In the genomic region with DNA sequence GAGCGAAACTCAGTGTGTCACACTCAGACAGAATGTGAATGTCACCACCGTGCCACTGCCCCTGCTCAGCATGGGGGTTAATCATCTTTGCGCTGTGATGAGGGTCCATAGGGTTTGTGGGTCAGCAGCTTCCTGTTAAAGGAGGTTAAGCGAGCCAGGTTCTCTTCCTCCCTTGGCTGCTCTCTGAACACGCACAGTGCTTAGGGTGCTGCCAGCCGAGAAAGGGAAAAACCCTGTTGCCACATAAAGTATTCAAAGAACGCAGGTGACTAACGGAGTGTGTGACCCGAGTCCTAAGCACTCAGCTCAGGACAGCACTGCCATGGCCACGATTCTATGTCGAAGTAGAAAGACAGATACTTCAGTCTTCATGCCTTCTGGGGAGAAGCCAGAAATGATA, we compare ENCODE assay signal across 18 mouse cellular contexts.
DNase-seq lines count a peak whose midpoint lies in the region; ATAC-seq and TF ChIP-seq lines count a peak whose summit lies in the region.
"Had no signal": no experiment of that assay in that cellular context is flagged by ENCODE, and none has a peak within 500 bp of the region (broad histone marks: within the 10 kb centered on the region; RNA-seq: fewer than 3 reads in every experiment).

No protein-coding gene starts in this region.

- TF ChIP-seq CTCF in CH12.LX (conservative IDR thresholded peaks at IDR 0.05 in 1 of 2, IDR thresholded peaks at IDR 0.05 in 1 of 2; ENCODE audit: low read depth in 2 of 2, low read length in 2 of 2), result no peak
- TF ChIP-seq CTCF in gastrocnemius, adult 2 months (IDR thresholded peaks at IDR 0.05), result no peak

- WGBS in heart, embryonic 15.5 days, result 64% methylated on average over 11 of the region's 11 CpGs
- 80% methylated on average over 11 of the region's 11 CpGs for WGBS in heart, embryonic 10.5 days
- WGBS in neural tube, embryonic 13.5 days, result 91% methylated on average over 11 of the region's 11 CpGs
- WGBS in limb, embryonic 12.5 days, result 83% methylated on average over 11 of the region's 11 CpGs

- intact Hi-C loops in gastrocnemius, adult 2 months (cut with DNase I), result no loop called here

- no peak for DNase-seq in heart, embryonic 10.5 days (ENCODE audit: low spot score)
- no peak for DNase-seq in neural tube, embryonic 10.5 days (ENCODE audit: extremely low spot score, low spot score)
- DNase-seq in CH12.LX (ENCODE audit: extremely low read depth), result peak; percentile 80
- DNase-seq in urinary bladder, adult 18-20 months (ENCODE audit: low spot score in 2 of 2), result no peak
- DNase-seq in gastrocnemius, adult 2 months, result no peak
- DNase-seq: adrenal gland, adult 2 months; adrenal gland, postnatal 25 days; cerebellum, adult 18-20 months; cerebellum, postnatal 10 days; gastrocnemius, postnatal 36 days had no signal

- no peak overlapping the region for H3K4me3 ChIP-seq in heart, embryonic 15.5 days
- H3K4me3 ChIP-seq in heart, embryonic 10.5 days, result no peak overlapping the region
- H3K4me3 ChIP-seq in neural tube, embryonic 13.5 days, result no peak overlapping the region
- no peak overlapping the region for H3K4me3 ChIP-seq in CH12.LX (replicated peaks in 1 of 3; ENCODE audit: low read depth in 2 of 3, low read length in 2 of 3, poor library complexity in 1 of 3)
- H3K4me3 ChIP-seq in limb, embryonic 12.5 days (replicated peaks), result no peak overlapping the region
- H3K4me3 ChIP-seq in gastrocnemius, adult 2 months, result no peak overlapping the region
- H3K4me3 ChIP-seq: embryonic facial prominence, embryonic 12.5 days; forebrain, embryonic 13.5 days; heart, embryonic 12.5 days; hindbrain, embryonic 15.5 days had no signal

- no peak for TF ChIP-seq RAD21 in CH12.LX (IDR thresholded peaks at IDR 0.05; ENCODE audit: low read depth, low read length)

- no peaks in the 10 kb centered on the region for H3K27me3 ChIP-seq in heart, embryonic 15.5 days
- no peaks in the 10 kb centered on the region for H3K27me3 ChIP-seq in heart, embryonic 10.5 days (ENCODE audit: insufficient read depth, poor library complexity, severe bottlenecking)
- no peaks in the 10 kb centered on the region for H3K27me3 ChIP-seq in neural tube, embryonic 13.5 days
- peaks cover 45% of the 10 kb centered on the region for H3K27me3 ChIP-seq in CH12.LX (replicated peaks)
- H3K27me3 ChIP-seq in limb, embryonic 12.5 days, result no peaks in the 10 kb centered on the region
- H3K27me3 ChIP-seq: embryonic facial prominence, embryonic 12.5 days; forebrain, embryonic 13.5 days; heart, embryonic 12.5 days; hindbrain, embryonic 15.5 days had no signal

- TF ChIP-seq POLR2A in CH12.LX (IDR thresholded peaks at IDR 0.05; ENCODE audit: low read depth, low read length), result no peak

- H3K36me3 ChIP-seq in heart, embryonic 15.5 days, result no peaks in the 10 kb centered on the region
- no peaks in the 10 kb centered on the region for H3K36me3 ChIP-seq in heart, embryonic 10.5 days
- no peaks in the 10 kb centered on the region for H3K36me3 ChIP-seq in neural tube, embryonic 13.5 days
- H3K36me3 ChIP-seq in CH12.LX (replicated peaks in 1 of 2; ENCODE audit: control insufficient read depth in 1 of 2, insufficient read depth in 1 of 2, low read length in 1 of 2), result no peaks in the 10 kb centered on the region
- no peaks in the 10 kb centered on the region for H3K36me3 ChIP-seq in limb, embryonic 12.5 days
- H3K36me3 ChIP-seq: embryonic facial prominence, embryonic 12.5 days; heart, embryonic 12.5 days; hindbrain, embryonic 15.5 days had no signal

- H3K79me2 ChIP-seq in CH12.LX (replicated peaks; ENCODE audit: control insufficient read depth, extremely low read depth, insufficient read depth, poor library complexity, severe bottlenecking), result no peaks in the 10 kb centered on the region

- in situ Hi-C loops in CH12.LX (cut with MboI; ENCODE audit: low pct_ligation_motif_present, low pct_unique_long_range_greater_than_20kb, low sequenced_read_pairs), result loop anchor here (25.0 kb wide), 3 partner anchors 215 to 490 kb away; a partner anchor contains a TSS

- H3K4me1 ChIP-seq in heart, embryonic 15.5 days (replicated peaks), result 0 out of 2 replicates have a peak, but pooled peaks cover 3% of the 10 kb centered on the region
- H3K4me1 ChIP-seq in heart, embryonic 10.5 days, result peaks cover 7% of the 10 kb centered on the region
- H3K4me1 ChIP-seq in neural tube, embryonic 13.5 days (replicated peaks), result peaks cover 11% of the 10 kb centered on the region
- peaks cover 15 to 43% of the 10 kb centered on the region in 2 experiments for H3K4me1 ChIP-seq in CH12.LX (ENCODE audit: control insufficient read depth in 1 of 2, insufficient read depth in 2 of 2)
- peaks cover 16% of the 10 kb centered on the region for H3K4me1 ChIP-seq in limb, embryonic 12.5 days (replicated peaks)
- H3K4me1 ChIP-seq: forebrain, embryonic 13.5 days; hindbrain, embryonic 15.5 days had no signal

- H3K27ac ChIP-seq in heart, embryonic 15.5 days, result 0 out of 2 replicates have a peak overlapping the region, but pooled peaks have one; percentile 55
- no peak overlapping the region for H3K27ac ChIP-seq in heart, embryonic 10.5 days
- H3K27ac ChIP-seq in neural tube, embryonic 13.5 days (replicated peaks), result peak overlapping the region; percentile 74; the same call in 1 of the 2 replicates
- H3K27ac ChIP-seq in CH12.LX (ENCODE audit: insufficient read depth, low read depth), result no peak overlapping the region
- H3K27ac ChIP-seq in limb, embryonic 12.5 days, result peak overlapping the region; percentile 2; the same call in 1 of the 2 replicates
- H3K27ac ChIP-seq in gastrocnemius, adult 2 months, result no peak overlapping the region
- H3K27ac ChIP-seq: embryonic facial prominence, embryonic 12.5 days; forebrain, embryonic 13.5 days; hindbrain, embryonic 15.5 days had no signal

- no peak overlapping the region for H3K9ac ChIP-seq in heart, embryonic 15.5 days
- no peak overlapping the region for H3K9ac ChIP-seq in neural tube, embryonic 13.5 days
- no peak overlapping the region for H3K9ac ChIP-seq in CH12.LX (ENCODE audit: insufficient read depth, low read depth)
- H3K9ac ChIP-seq in limb, embryonic 12.5 days (replicated peaks), result no peak overlapping the region
- H3K9ac ChIP-seq: embryonic facial prominence, embryonic 12.5 days; forebrain, embryonic 13.5 days; hindbrain, embryonic 15.5 days had no signal

- no peak for ATAC-seq in heart, embryonic 15.5 days (replicated peaks; ENCODE audit: insufficient number of reproducible peaks, insufficient read depth, low FRiP score, low read depth)
- no peak for ATAC-seq in neural tube, embryonic 13.5 days (ENCODE audit: low read depth)
- no peak for ATAC-seq in limb, embryonic 12.5 days (ENCODE audit: insufficient number of reproducible peaks, insufficient read depth, low FRiP score, low TSS enrichment, low read depth)
- ATAC-seq: forebrain, embryonic 13.5 days; intestine, embryonic 16.5 days had no signal

- dilution Hi-C loops in CH12.LX (cut with MboI; ENCODE audit: extremely low pct_ligation_motif_present, extremely low pct_unique_long_range_greater_than_20kb, low sequenced_read_pairs), result no loop called here

- H3K4me2 ChIP-seq in heart, embryonic 15.5 days, result no peak overlapping the region
- H3K4me2 ChIP-seq in neural tube, embryonic 13.5 days, result no peak overlapping the region
- H3K4me2 ChIP-seq in CH12.LX (ENCODE audit: insufficient read depth, low read depth, poor library complexity, severe bottlenecking), result peak overlapping the region; percentile 85
- H3K4me2 ChIP-seq in limb, embryonic 12.5 days, result no peak overlapping the region
- H3K4me2 ChIP-seq: embryonic facial prominence, embryonic 12.5 days; forebrain, embryonic 13.5 days; heart, embryonic 12.5 days; hindbrain, embryonic 15.5 days had no signal

- no peaks in the 10 kb centered on the region for H3K9me3 ChIP-seq in heart, embryonic 15.5 days (replicated peaks)
- H3K9me3 ChIP-seq in heart, embryonic 10.5 days, result no peaks in the 10 kb centered on the region
- no peaks in the 10 kb centered on the region for H3K9me3 ChIP-seq in neural tube, embryonic 13.5 days
- no peaks in the 10 kb centered on the region for H3K9me3 ChIP-seq in CH12.LX (replicated peaks; ENCODE audit: low read length)
- no peaks in the 10 kb centered on the region for H3K9me3 ChIP-seq in limb, embryonic 12.5 days
- H3K9me3 ChIP-seq: embryonic facial prominence, embryonic 12.5 days; forebrain, embryonic 13.5 days; heart, embryonic 12.5 days; hindbrain, embryonic 15.5 days had no signal

- TF ChIP-seq EP300 in CH12.LX (IDR thresholded peaks at IDR 0.05; ENCODE audit: low read length), result peak; percentile 63

TF ChIP-seq in CH12.LX, 34 proteins besides CTCF, POLR2A, EP300 and RAD21 (continues in another document):
- TF ChIP-seq ZNF384 (IDR thresholded peaks at IDR 0.05; ENCODE audit: low read depth, low read length), result no peak
- TF ChIP-seq CHD2 (IDR thresholded peaks at IDR 0.05; ENCODE audit: low read length), result no peak
- no peak for TF ChIP-seq ZC3H11A (IDR thresholded peaks at IDR 0.05; ENCODE audit: low read depth, low read length)
- no peak for TF ChIP-seq POLR2AphosphoS2 (IDR thresholded peaks at IDR 0.05; ENCODE audit: low read depth, low read length)
- no peak; the same call in 1 of the 2 replicates for TF ChIP-seq MAZ (IDR thresholded peaks at IDR 0.05; ENCODE audit: low read depth, low read length)
- TF ChIP-seq CHD1 (IDR thresholded peaks at IDR 0.05; ENCODE audit: low read depth, low read length), result no peak
- TF ChIP-seq TCF12 (IDR thresholded peaks at IDR 0.05; ENCODE audit: low read depth, low read length), result peak; percentile 82
- TF ChIP-seq MAX (IDR thresholded peaks at IDR 0.05; ENCODE audit: low read length), result peak; percentile 16; the same call in 1 of the 2 replicates
- peak; percentile 78 for TF ChIP-seq ETS1 (conservative IDR thresholded peaks at IDR 0.05; ENCODE audit: low read depth, low read length)
- TF ChIP-seq IRF4 (IDR thresholded peaks at IDR 0.05; ENCODE audit: low read depth, low read length), result peak; percentile 53; the same call in 1 of the 2 replicates
- no peak for TF ChIP-seq RCOR1 (conservative IDR thresholded peaks at IDR 0.05; ENCODE audit: low read depth, low read length)
- TF ChIP-seq KAT2A (IDR thresholded peaks at IDR 0.05; ENCODE audit: insufficient replicate concordance, low read length), result no peak
- no peak for TF ChIP-seq JUN (IDR thresholded peaks at IDR 0.05; ENCODE audit: insufficient read depth, low read depth, low read length)
- TF ChIP-seq PAX5 (IDR thresholded peaks at IDR 0.05; ENCODE audit: low read length), result no peak
- peak; percentile 27; the same call in 1 of the 2 replicates for TF ChIP-seq MEF2A (IDR thresholded peaks at IDR 0.05; ENCODE audit: borderline replicate concordance, low read depth, low read length)
- TF ChIP-seq MXI1 (IDR thresholded peaks at IDR 0.05; ENCODE audit: low read depth, low read length), result no peak; the same call in 1 of the 2 replicates
- 0 out of 2 replicates have a peak, but pooled peaks have one; percentile 34 for TF ChIP-seq MYC (IDR thresholded peaks at IDR 0.05; ENCODE audit: low read depth, low read length)
- TF ChIP-seq ELF1 (IDR thresholded peaks at IDR 0.05; ENCODE audit: low read depth, low read length), result peak; percentile 52
- no peak for TF ChIP-seq JUND (conservative IDR thresholded peaks at IDR 0.05; ENCODE audit: low read depth, low read length)
- TF ChIP-seq USF1 (IDR thresholded peaks at IDR 0.05; ENCODE audit: low read depth, low read length), result no peak

Comparison
In these comparisons a context has a peak if more than half of its experiments do, and no peak if none do; other contexts are left out.
1. H3K27ac ChIP-seq: peak in heart, embryonic 15.5 days (single experiment), neural tube, embryonic 13.5 days (single experiment) and limb, embryonic 12.5 days (single experiment); none in heart, embryonic 10.5 days (single experiment), CH12.LX (single experiment) and gastrocnemius, adult 2 months (single experiment).